Mouse (Mus musculus) intestine, embryonic 15.5 days (tissue): ENCODE measurements around the gene Mmd. TPM values are rescaled to one million over a fixed set of nuclear protein-coding genes. Genes with fewer than 3 reads are reported as not detected.

Experiments used
- ATAC-seq: fragments of 200-750 bp; cut with Nextera tagmentation; 2 replicates; pipeline ENCODE4 v1.8.0; 2017; ENCODE audit warnings: moderate TSS enrichment, moderate library complexity
- H3K27ac ChIP-seq: fragments of 300-500 bp; sonication (generic); 2 replicates; pipeline ENCODE4 v1.5.1; 2015; ENCODE audit warnings: mild to moderate bottlenecking, inconsistent platforms
- H3K27me3 ChIP-seq: fragments of 300-500 bp; sonication (generic); replicated peaks from 2 replicates; pipeline ENCODE4 v1.6.1; 2015; ENCODE audit warnings: inconsistent platforms
- H3K36me3 ChIP-seq: fragments of 300-500 bp; sonication (generic); 2 replicates; pipeline ENCODE4 v1.6.1; 2015; ENCODE audit warnings: inconsistent platforms
- H3K4me1 ChIP-seq: fragments of 300-500 bp; sonication (generic); replicated peaks from 2 replicates; pipeline ENCODE4 v1.6.1; 2015; ENCODE audit warnings: inconsistent platforms
- H3K4me2 ChIP-seq: fragments of 300-500 bp; sonication (generic); replicated peaks from 2 replicates; pipeline ENCODE4 v1.6.1; 2015; ENCODE audit warnings: mild to moderate bottlenecking, inconsistent platforms
- H3K4me3 ChIP-seq: fragments of 300-500 bp; sonication (generic); replicated peaks from 2 replicates; pipeline ENCODE4 v1.5.1; 2015; ENCODE audit warnings: inconsistent platforms
- H3K9ac ChIP-seq: fragments of 300-500 bp; sonication (generic); 2 replicates; pipeline ENCODE4 v1.6.1; 2015; ENCODE audit warnings: inconsistent platforms
- H3K9me3 ChIP-seq: fragments of 300-500 bp; sonication (generic); 2 replicates; pipeline ENCODE4 v1.6.1; 2016; ENCODE audit warnings: inconsistent platforms
- WGBS: fragments of 180-500 bp; shearing (Covaris S2); methylation state at CpG from one replicate; pipeline ENCODE4 v1.1.7; 2015; 5-methylcytosine and 5-hydroxymethylcytosine counted together
- polyA plus RNA-seq: library from polyadenylated mRNA; unstranded; fragments of >200 nt; fragmentation: Nextera tagmentation; extraction: Ambion mirVana; gene quantifications from 2 replicates; pipeline ENCODE4 v1.2.1, GENCODE M21; 2015

Mmd gene
- polyA plus RNA-seq, 1 experiment from 2014 or later: 52.6 TPM

- H3K9ac ChIP-seq: no peak overlapping the region
- no peaks in the 10 kb centered on the region for H3K36me3 ChIP-seq
- H3K9me3 ChIP-seq: no peaks in the 10 kb centered on the region
- H3K27ac ChIP-seq: 0 out of 2 replicates have a peak overlapping the region, but pooled peaks have one; percentile 7
- ATAC-seq: no peak; the same call in 1 of the 2 replicates
- WGBS: 15% methylated on average over 4 of the region's 4 CpGs
- H3K4me2 ChIP-seq: no peak overlapping the region
- no peak overlapping the region for H3K4me3 ChIP-seq
- peaks cover 28% of the 10 kb centered on the region for H3K4me1 ChIP-seq
- H3K27me3 ChIP-seq: no peaks in the 10 kb centered on the region
Observed at GRCm38 (mm10) chr11:90232685-90233084, 16.6 kb upstream of the Mmd start.

DNA sequence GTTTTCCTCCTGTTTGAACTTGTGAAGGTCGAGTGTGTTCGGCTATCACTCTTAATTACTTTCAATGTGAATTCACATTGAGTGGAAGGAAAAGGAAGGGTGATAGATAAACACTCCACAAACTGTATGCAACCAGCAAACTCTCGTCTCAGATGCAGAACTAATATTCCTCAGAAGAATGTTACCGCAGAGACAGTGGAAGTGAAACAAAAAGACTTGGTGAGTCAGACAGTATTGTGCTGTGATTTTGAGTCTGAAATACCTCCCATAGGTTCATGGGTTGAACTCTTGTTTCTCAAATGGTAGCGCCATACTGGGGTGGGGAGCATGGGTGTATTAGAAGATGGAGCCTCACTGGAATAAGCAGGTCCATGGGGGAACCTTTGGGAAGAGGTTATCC, 14.0 kb upstream of the Mmd start:
- ATAC-seq: no peak
- H3K4me1 ChIP-seq: peaks cover 23% of the 10 kb centered on the region
- WGBS: 82% methylated on average over 5 of the region's 5 CpGs
- no peaks in the 10 kb centered on the region for H3K9me3 ChIP-seq
- H3K4me3 ChIP-seq: no peak overlapping the region
- no peak overlapping the region for H3K4me2 ChIP-seq
- H3K27ac ChIP-seq: no peak overlapping the region
- no peaks in the 10 kb centered on the region for H3K36me3 ChIP-seq
- H3K9ac ChIP-seq: no peak overlapping the region
- no peaks in the 10 kb centered on the region for H3K27me3 ChIP-seq

GRCm38 (mm10) chr11:90237616-90238015, 11.6 kb upstream of the Mmd start:
- H3K9me3 ChIP-seq: no peaks in the 10 kb centered on the region
- no peaks in the 10 kb centered on the region for H3K27me3 ChIP-seq
- no peak overlapping the region for H3K27ac ChIP-seq
- no peak overlapping the region for H3K4me2 ChIP-seq
- ATAC-seq: no peak
- 74% methylated on average over 5 of the region's 5 CpGs for WGBS
- H3K36me3 ChIP-seq: no peaks in the 10 kb centered on the region
- H3K4me1 ChIP-seq: peaks cover 2% of the 10 kb centered on the region; the same call in 1 of the 2 replicates
- no peak overlapping the region for H3K9ac ChIP-seq
- no peak overlapping the region for H3K4me3 ChIP-seq

DNA sequence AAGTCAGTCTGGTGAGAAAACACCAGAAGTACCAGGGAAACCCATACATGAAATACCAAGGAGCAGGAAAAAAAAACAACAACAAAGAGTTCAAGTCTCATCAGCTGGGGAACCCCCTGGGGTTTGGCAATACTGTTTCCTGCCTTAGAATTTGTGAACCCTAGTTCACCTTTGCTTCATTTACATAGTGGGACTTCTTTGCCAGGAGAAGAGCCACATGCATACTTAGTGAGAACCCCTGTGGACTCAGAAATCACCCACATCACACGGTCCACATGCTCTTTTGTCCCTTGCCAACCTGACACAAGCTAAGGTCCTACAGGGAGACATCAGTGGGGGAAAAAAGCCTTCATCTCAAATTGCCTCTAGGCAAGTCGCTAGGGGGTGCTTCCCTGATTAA, 10.6 kb upstream of the Mmd start:
- H3K9me3 ChIP-seq: no peaks in the 10 kb centered on the region
- no peaks in the 10 kb centered on the region for H3K27me3 ChIP-seq
- no peak overlapping the region for H3K27ac ChIP-seq
- WGBS: 35% methylated on average over 2 of the region's 2 CpGs
- H3K4me2 ChIP-seq: no peak overlapping the region
- ATAC-seq: no peak
- no peaks in the 10 kb centered on the region for H3K4me1 ChIP-seq
- H3K4me3 ChIP-seq: no peak overlapping the region
- no peaks in the 10 kb centered on the region for H3K36me3 ChIP-seq
- H3K9ac ChIP-seq: no peak overlapping the region

- Histone ChIP-seq H3K4me1 (no peaks in the 10 kb centered on the region), H3K9me3 (no peaks in the 10 kb centered on the region), H3K4me3 (no peak overlapping the region), H3K9ac (no peak overlapping the region), H3K27ac (no peak overlapping the region), H3K27me3 (no peaks in the 10 kb centered on the region), H3K36me3 (no peaks in the 10 kb centered on the region), H3K4me2 (no peak overlapping the region)
- 38% methylated on average over 6 of the region's 6 CpGs for WGBS
- no peak for ATAC-seq
Observed at GRCm38 (mm10) chr11:90240652-90241330, 8.5 kb upstream of the Mmd start.

- H3K9me3 ChIP-seq: no peaks in the 10 kb centered on the region
- ATAC-seq: no peak
- no peak overlapping the region for H3K9ac ChIP-seq
Observed at GRCm38 (mm10) chr11:90241874-90242273, 7.4 kb upstream of the Mmd start.

GRCm38 (mm10) chr11:90243300-90243699, 6.0 kb upstream of the Mmd start:
- H3K4me1 ChIP-seq: no peaks in the 10 kb centered on the region
- H3K9me3 ChIP-seq: no peaks in the 10 kb centered on the region
- no peaks in the 10 kb centered on the region for H3K36me3 ChIP-seq
- WGBS: 91% methylated on average over 2 of the region's 2 CpGs
- no peaks in the 10 kb centered on the region for H3K27me3 ChIP-seq
- H3K9ac ChIP-seq: no peak overlapping the region
- H3K4me3 ChIP-seq: no peak overlapping the region
- no peak overlapping the region for H3K27ac ChIP-seq
- ATAC-seq: no peak
- H3K4me2 ChIP-seq: no peak overlapping the region

More at GRCm38 (mm10) chr11:90241874-90242273, 7.4 kb upstream of the Mmd start:
- Histone ChIP-seq H3K36me3 (no peaks in the 10 kb centered on the region), H3K4me3 (no peak overlapping the region), H3K27ac (no peak overlapping the region), H3K4me1 (no peaks in the 10 kb centered on the region), H3K4me2 (no peak overlapping the region), H3K27me3 (no peaks in the 10 kb centered on the region)
- 85% methylated on average over 2 of the region's 2 CpGs for WGBS

DNA sequence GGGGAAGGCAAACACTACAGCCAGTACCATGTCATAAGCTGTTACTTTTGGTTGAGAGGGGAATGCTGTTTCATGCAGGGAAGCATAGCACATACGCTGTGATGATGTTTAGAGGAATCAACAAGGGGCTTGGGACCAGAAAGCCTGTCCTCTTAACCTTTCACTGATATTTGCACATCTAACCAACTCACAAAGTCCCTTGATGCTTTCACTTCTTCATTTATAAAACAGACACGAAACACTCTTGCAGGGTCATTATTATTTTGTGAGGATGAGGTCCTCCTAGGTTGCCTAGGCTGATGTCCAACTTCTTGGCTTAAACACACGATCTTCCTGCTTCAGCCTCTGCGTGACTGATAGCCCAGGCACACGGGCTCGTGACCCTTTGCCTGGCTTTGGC, 3.6 kb upstream of the Mmd start:
- no peak overlapping the region for H3K4me3 ChIP-seq
- ATAC-seq: no peak
- no peak overlapping the region for H3K4me2 ChIP-seq
- H3K27ac ChIP-seq: no peak overlapping the region
- H3K36me3 ChIP-seq: no peaks in the 10 kb centered on the region
- H3K9ac ChIP-seq: no peak overlapping the region
- 70% methylated on average over 6 of the region's 6 CpGs for WGBS
- no peaks in the 10 kb centered on the region for H3K27me3 ChIP-seq
- no peaks in the 10 kb centered on the region for H3K9me3 ChIP-seq
- no peaks in the 10 kb centered on the region for H3K4me1 ChIP-seq

DNA sequence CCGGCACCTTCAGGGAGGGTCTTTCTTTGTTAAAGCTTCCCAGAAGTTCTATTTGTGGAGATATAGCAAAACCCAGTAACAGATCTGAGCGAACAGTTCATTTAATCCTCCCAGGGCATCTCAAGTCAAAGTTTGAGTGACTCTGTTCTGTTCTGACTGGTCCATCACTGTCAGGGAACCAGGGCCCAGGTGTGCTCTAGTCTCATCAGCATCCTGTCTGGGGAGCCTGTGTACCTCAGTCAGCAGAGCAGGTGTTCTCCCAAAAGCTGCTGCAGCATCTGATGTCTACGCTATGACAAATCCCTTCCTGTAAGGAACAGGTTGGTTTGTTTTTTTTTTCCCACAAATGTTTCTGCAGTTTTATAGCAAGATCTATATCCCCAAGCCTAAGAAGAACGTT, 2.6 kb upstream of the Mmd start:
- Histone ChIP-seq H3K27ac (no peak overlapping the region), H3K4me2 (no peak overlapping the region), H3K4me1 (0 out of 2 replicates have a peak, but pooled peaks cover 2% of the 10 kb centered on the region), H3K27me3 (no peaks in the 10 kb centered on the region), H3K9ac (no peak overlapping the region), H3K36me3 (no peaks in the 10 kb centered on the region), H3K4me3 (no peak overlapping the region), H3K9me3 (no peaks in the 10 kb centered on the region)
- 79% methylated on average over 4 of the region's 4 CpGs for WGBS
- ATAC-seq: no peak

DNA sequence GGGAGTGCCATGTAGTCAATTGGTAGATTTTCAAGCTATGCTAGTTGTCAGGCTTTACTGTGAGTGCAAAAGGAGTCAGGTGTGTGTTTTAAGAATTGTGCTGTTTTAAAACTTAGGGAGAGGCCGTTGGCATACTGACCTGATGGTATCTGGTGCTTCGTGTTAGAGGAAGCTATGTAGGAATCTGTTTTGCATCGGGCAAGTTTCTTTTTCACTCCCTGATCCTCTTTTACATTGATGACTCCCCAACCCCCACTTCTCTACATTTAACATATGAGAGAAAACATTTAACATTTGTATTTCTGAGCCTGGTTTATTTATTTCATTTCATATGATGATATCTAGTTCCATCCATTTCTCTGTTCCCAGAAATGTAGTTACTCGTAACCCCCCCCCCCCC, 1.5 kb upstream of the Mmd start:
- ATAC-seq: no peak

DNA sequence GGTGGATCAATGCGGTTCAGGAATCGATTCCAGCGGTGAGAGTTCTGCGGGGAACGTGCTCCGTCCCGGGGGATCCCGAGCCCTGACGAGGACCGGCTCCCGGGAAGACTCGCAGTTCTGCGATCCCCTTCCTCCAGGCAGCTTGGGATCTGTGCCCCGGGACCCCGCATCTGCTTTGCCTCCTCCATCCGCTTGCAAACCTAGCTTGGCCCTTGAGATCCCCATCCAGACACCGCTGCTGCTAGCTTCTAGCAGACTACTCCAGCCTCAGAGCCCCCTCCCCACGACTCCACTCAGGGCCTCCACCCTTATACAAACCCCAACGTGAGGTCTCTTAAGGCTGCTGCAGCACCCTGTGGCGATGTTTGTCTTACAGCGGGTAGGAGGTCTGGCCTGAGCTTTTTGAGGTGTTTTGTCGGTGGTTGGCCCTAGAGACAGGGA, 465 bp downstream of the Mmd start:
- Histone ChIP-seq H3K9ac (peak overlapping the region; percentile 91), H3K4me2 (peak overlapping the region; percentile 75), H3K36me3 (no peaks in the 10 kb centered on the region), H3K4me1 (peaks cover 17% of the 10 kb centered on the region; the same call in 1 of the 2 replicates), H3K9me3 (no peaks in the 10 kb centered on the region), H3K27ac (peak overlapping the region; percentile 78), H3K27me3 (no peaks in the 10 kb centered on the region), H3K4me3 (peak overlapping the region; percentile 74)
- no peak; the same call in none of the 2 replicates for ATAC-seq
- under 1% methylated on average over 22 of the region's 22 CpGs for WGBS

More for the DNA sequence above, 1.5 kb upstream of the Mmd start:
- H3K27me3 ChIP-seq: no peaks in the 10 kb centered on the region
- H3K9ac ChIP-seq: no peak overlapping the region
- peaks cover 14% of the 10 kb centered on the region; the same call in 1 of the 2 replicates for H3K4me1 ChIP-seq
- no peaks in the 10 kb centered on the region for H3K9me3 ChIP-seq
- H3K4me3 ChIP-seq: no peak overlapping the region
- no peaks in the 10 kb centered on the region for H3K36me3 ChIP-seq
- WGBS: 58% methylated on average over 4 of the region's 4 CpGs
- H3K27ac ChIP-seq: no peak overlapping the region
- no peak overlapping the region for H3K4me2 ChIP-seq

DNA sequence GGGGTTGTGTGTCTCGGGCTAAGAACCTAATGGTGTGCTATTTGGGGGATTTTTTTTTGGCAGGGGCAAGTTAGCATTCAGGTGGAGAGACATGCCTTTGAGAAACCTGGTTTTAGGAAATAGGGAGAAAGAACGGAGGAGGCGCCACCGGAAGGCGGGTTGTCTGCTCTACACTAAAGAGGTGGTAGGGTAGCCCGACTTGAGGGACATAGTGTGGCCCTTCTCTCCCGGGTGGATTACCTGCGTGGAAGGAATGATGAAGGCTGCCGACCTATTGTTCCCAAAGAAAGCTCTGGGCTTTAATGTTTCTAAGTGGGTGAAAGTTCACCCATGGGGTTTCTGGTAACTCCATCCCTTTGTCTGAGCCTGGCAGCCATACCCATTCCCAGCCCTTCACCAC, 933 bp downstream of the Mmd start:
- peak overlapping the region; percentile 74 for H3K4me3 ChIP-seq
- 1% methylated on average over 9 of the region's 9 CpGs for WGBS
- peaks cover 17% of the 10 kb centered on the region; the same call in 1 of the 2 replicates for H3K4me1 ChIP-seq
- H3K9me3 ChIP-seq: no peaks in the 10 kb centered on the region
- H3K9ac ChIP-seq: peak overlapping the region; percentile 91
- no peaks in the 10 kb centered on the region for H3K36me3 ChIP-seq
- ATAC-seq: no peak
- H3K27ac ChIP-seq: peak overlapping the region; percentile 78
- H3K4me2 ChIP-seq: peak overlapping the region; percentile 75
- H3K27me3 ChIP-seq: no peaks in the 10 kb centered on the region

- H3K27me3 ChIP-seq: no peaks in the 10 kb centered on the region
- WGBS: 49% methylated on average over 7 of the region's 7 CpGs
- peak overlapping the region; percentile 91 for H3K9ac ChIP-seq
- peak overlapping the region; percentile 75 for H3K4me2 ChIP-seq
- no peak overlapping the region for H3K27ac ChIP-seq
- no peaks in the 10 kb centered on the region for H3K36me3 ChIP-seq
- peaks cover 17% of the 10 kb centered on the region; the same call in 1 of the 2 replicates for H3K4me1 ChIP-seq
- ATAC-seq: no peak
- peak overlapping the region; percentile 74 for H3K4me3 ChIP-seq
- no peaks in the 10 kb centered on the region for H3K9me3 ChIP-seq
Observed at GRCm38 (mm10) chr11:90250730-90251129, 1.5 kb downstream of the Mmd start.
